Mouse (Mus musculus) heart, embryonic 14.5 days (tissue): ENCODE data around the gene Syt12. TPM values are rescaled to one million over a fixed set of nuclear protein-coding genes. Genes with fewer than 3 reads are reported as not detected.
"Not testable (repeated sequence)": the region's sequence is repeated elsewhere in the genome, so short reads cannot be mapped to it uniquely, and the experiment has no call there.

ENCODE experiments used
- ATAC-seq: fragments of 200-750 bp; cut with Nextera tagmentation; 2 replicates; pipeline ENCODE4 v1.8.0; 2017; ENCODE audit warnings: low read depth, moderate TSS enrichment; ENCODE audit not compliant: insufficient number of reproducible peaks, insufficient read depth, low FRiP score
- H3K27ac ChIP-seq, 2 experiments: fragments of 200-500 bp in 1 of 2; fragments of 300-500 bp in 1 of 2; sonication (generic) in 1 of 2; replicated peaks in 1 of 2; 2 replicates each; pipeline ENCODE4 v1.5.1; 2012 to 2014; ENCODE audit warnings: low read depth in 2 of 2, low read length in 2 of 2, control low read depth in 1 of 2, mild to moderate bottlenecking in 1 of 2, mixed read lengths in 1 of 2; ENCODE audit not compliant: control insufficient read depth in 1 of 2, insufficient read depth in 1 of 2
- H3K27me3 ChIP-seq: fragments of 300-500 bp; sonication (generic); 2 replicates; pipeline ENCODE4 v1.6.1; 2014; ENCODE audit warnings: mild to moderate bottlenecking, low read length, control low read depth; ENCODE audit not compliant: control insufficient read depth, insufficient read depth
- H3K36me3 ChIP-seq: fragments of 300-500 bp; sonication (generic); 2 replicates; pipeline ENCODE4 v1.6.1; 2014; ENCODE audit warnings: mild to moderate bottlenecking, control low read depth, low read length, mixed read lengths; ENCODE audit not compliant: control insufficient read depth, insufficient read depth
- H3K4me1 ChIP-seq, 2 experiments: fragments of 200-500 bp in 1 of 2; fragments of 300-500 bp in 1 of 2; sonication (generic) in 1 of 2; 2 replicates each; pipeline ENCODE4 v1.6.1; 2012 to 2014; ENCODE audit warnings: low read length in 2 of 2, control low read depth in 1 of 2, mixed read lengths in 1 of 2; ENCODE audit not compliant: control insufficient read depth in 2 of 2, insufficient read depth in 2 of 2
- H3K4me2 ChIP-seq: fragments of 300-500 bp; sonication (generic); 2 replicates; pipeline ENCODE4 v1.6.1; 2014; ENCODE audit warnings: mild to moderate bottlenecking, low read length
- H3K4me3 ChIP-seq, 2 experiments: fragments of 200-500 bp in 1 of 2; fragments of 300-500 bp in 1 of 2; sonication (generic) in 1 of 2; 2 replicates each; pipeline ENCODE4 v1.5.1; 2012 to 2014; ENCODE audit warnings: low read length in 2 of 2, mild to moderate bottlenecking in 2 of 2, control low read depth in 1 of 2, low read depth in 1 of 2, moderate library complexity in 1 of 2; ENCODE audit not compliant: control insufficient read depth in 1 of 2, insufficient read depth in 1 of 2
- H3K9ac ChIP-seq: fragments of 300-500 bp; sonication (generic); 2 replicates; pipeline ENCODE4 v1.6.1; 2014; ENCODE audit warnings: mild to moderate bottlenecking, low read length
- H3K9me3 ChIP-seq: fragments of 300-500 bp; sonication (generic); 2 replicates; pipeline ENCODE4 v1.6.1; 2016; ENCODE audit warnings: low read length, control low read depth; ENCODE audit not compliant: control insufficient read depth
- WGBS: fragments of 180-500 bp; shearing (Covaris S2); extraction: QIAGEN DNeasy Blood & Tissue Kit; methylation state at CpG from one replicate; pipeline ENCODE4 v1.1.7; 2014; 5-methylcytosine and 5-hydroxymethylcytosine counted together
- polyA plus RNA-seq: library from polyadenylated mRNA; unstranded; fragments of >200 nt; fragmentation: Nextera tagmentation; extraction: Ambion mirVana; gene quantifications from 2 replicates; pipeline ENCODE4 v1.2.1, GENCODE M21; 2014

Gene Syt12
- polyA plus RNA-seq, 1 experiment from 2014 or later, result 0.95 TPM

GRCm38 (mm10) chr19:4473549-4473948 is 3.7 kb downstream of the Syt12 start:
- WGBS, result 77% methylated on average over 5 of the region's 5 CpGs

GRCm38 (mm10) chr19:4468363-4468762 is 8.9 kb downstream of the Syt12 start:
- H3K36me3 ChIP-seq, result no peaks in the 10 kb centered on the region
- no peak overlapping the region for H3K4me2 ChIP-seq
- H3K4me3 ChIP-seq, result no peak overlapping the region
- H3K27ac ChIP-seq, result no peak overlapping the region
- no peaks in the 10 kb centered on the region for H3K27me3 ChIP-seq
- no peaks in the 10 kb centered on the region for H3K9me3 ChIP-seq
- no peak for ATAC-seq
- no peak overlapping the region for H3K9ac ChIP-seq
- 29% methylated on average over 5 of the region's 5 CpGs for WGBS
- H3K4me1 ChIP-seq, result no peaks in the 10 kb centered on the region; a peak in 1 of 4 replicates

More at GRCm38 (mm10) chr19:4473549-4473948, 3.7 kb downstream of the Syt12 start:
- Histone ChIP-seq H3K4me3 (no peak overlapping the region), H3K36me3 (no peaks in the 10 kb centered on the region), H3K9ac (no peak overlapping the region), H3K4me2 (no peak overlapping the region), H3K9me3 (no peaks in the 10 kb centered on the region), H3K27ac (no peak overlapping the region), H3K27me3 (peaks cover 23% of the 10 kb centered on the region), H3K4me1 (peaks cover 4 to 6% of the 10 kb centered on the region in 2 experiments; a peak in 3 of 4 replicates)
- no peak for ATAC-seq

- ATAC-seq, result no peak
- WGBS, result 72% methylated on average over 4 of the region's 4 CpGs
Measured at GRCm38 (mm10) chr19:4464666-4465065, 12.6 kb downstream of the Syt12 start.

GRCm38 (mm10) chr19:4461981-4462380 is 15.3 kb downstream of the Syt12 start:
- no peaks in the 10 kb centered on the region for H3K27me3 ChIP-seq
- no peaks in the 10 kb centered on the region for H3K9me3 ChIP-seq
- 76% methylated on average over 8 of the region's 8 CpGs for WGBS
- H3K9ac ChIP-seq, result no peak overlapping the region
- H3K36me3 ChIP-seq, result no peaks in the 10 kb centered on the region
- H3K4me2 ChIP-seq, result no peak overlapping the region
- no peak overlapping the region for H3K4me3 ChIP-seq
- no peaks in the 10 kb centered on the region; a peak in 1 of 4 replicates for H3K4me1 ChIP-seq
- no peak overlapping the region for H3K27ac ChIP-seq
- no peak for ATAC-seq

More at GRCm38 (mm10) chr19:4464666-4465065, 12.6 kb downstream of the Syt12 start:
- no peak overlapping the region for H3K4me2 ChIP-seq
- H3K9ac ChIP-seq, result no peak overlapping the region
- no peaks in the 10 kb centered on the region for H3K27me3 ChIP-seq
- H3K9me3 ChIP-seq, result no peaks in the 10 kb centered on the region
- H3K27ac ChIP-seq, result no peak overlapping the region
- H3K4me3 ChIP-seq, result no peak overlapping the region
- H3K4me1 ChIP-seq, result no peaks in the 10 kb centered on the region; a peak in 1 of 4 replicates
- no peaks in the 10 kb centered on the region for H3K36me3 ChIP-seq

GRCm38 (mm10) chr19:4456227-4456626 is 21.0 kb downstream of the Syt12 start:
- H3K4me2 ChIP-seq, result no peak overlapping the region
- H3K4me3 ChIP-seq, result no peak overlapping the region
- H3K9me3 ChIP-seq, result no peaks in the 10 kb centered on the region
- H3K4me1 ChIP-seq, result no peaks in the 10 kb centered on the region; a peak in 1 of 4 replicates
- no peaks in the 10 kb centered on the region for H3K36me3 ChIP-seq
- H3K9ac ChIP-seq, result no peak overlapping the region
- ATAC-seq, result no peak
- no peak overlapping the region for H3K27ac ChIP-seq
- H3K27me3 ChIP-seq, result no peaks in the 10 kb centered on the region
- 10% methylated on average over 11 of the region's 11 CpGs for WGBS

GRCm38 (mm10) chr19:4455071-4455800 is 22.0 kb downstream of the Syt12 start:
- Histone ChIP-seq H3K27ac (no peak overlapping the region), H3K36me3 (no peaks in the 10 kb centered on the region), H3K4me3 (no peak overlapping the region), H3K27me3 (no peaks in the 10 kb centered on the region), H3K4me2 (no peak overlapping the region), H3K9me3 (no peaks in the 10 kb centered on the region), H3K4me1 (no peaks in the 10 kb centered on the region; a peak in 1 of 4 replicates), H3K9ac (no peak overlapping the region)
- WGBS, result 75% methylated on average over 15 of the region's 15 CpGs
- ATAC-seq, result no peak

- not testable (repeated sequence) for H3K4me1 ChIP-seq, H3K27me3 ChIP-seq, ATAC-seq, H3K4me3 ChIP-seq, H3K9me3 ChIP-seq, H3K36me3 ChIP-seq, H3K4me2 ChIP-seq, H3K27ac ChIP-seq, H3K9ac ChIP-seq
- WGBS, result 41% methylated on average over 1 of the region's 1 CpGs
Measured at GRCm38 (mm10) chr19:4454040-4454439, 23.2 kb downstream of the Syt12 start.

- 41% methylated on average over 4 of the region's 4 CpGs for WGBS
- Histone ChIP-seq H3K27ac (no peak overlapping the region), H3K36me3 (no peaks in the 10 kb centered on the region), H3K9me3 (no peaks in the 10 kb centered on the region), H3K27me3 (no peaks in the 10 kb centered on the region), H3K9ac (no peak overlapping the region), H3K4me3 (no peak overlapping the region), H3K4me2 (no peak overlapping the region), H3K4me1 (no peaks in the 10 kb centered on the region; a peak in 1 of 4 replicates)
- no peak for ATAC-seq
Measured at GRCm38 (mm10) chr19:4452525-4452924, 24.7 kb downstream of the Syt12 start.
